Mouse (Mus musculus): ENCODE results near the gene Rnf17. TPM values are rescaled to one million over a fixed set of nuclear protein-coding genes. Genes with fewer than 3 reads are reported as not detected.

Gene Rnf17
- total RNA-seq (2022): under 1 TPM in 3 of 4 experiments, not detected in 1; 0.09 to 0.32 (median 0.29) TPM

DNA sequence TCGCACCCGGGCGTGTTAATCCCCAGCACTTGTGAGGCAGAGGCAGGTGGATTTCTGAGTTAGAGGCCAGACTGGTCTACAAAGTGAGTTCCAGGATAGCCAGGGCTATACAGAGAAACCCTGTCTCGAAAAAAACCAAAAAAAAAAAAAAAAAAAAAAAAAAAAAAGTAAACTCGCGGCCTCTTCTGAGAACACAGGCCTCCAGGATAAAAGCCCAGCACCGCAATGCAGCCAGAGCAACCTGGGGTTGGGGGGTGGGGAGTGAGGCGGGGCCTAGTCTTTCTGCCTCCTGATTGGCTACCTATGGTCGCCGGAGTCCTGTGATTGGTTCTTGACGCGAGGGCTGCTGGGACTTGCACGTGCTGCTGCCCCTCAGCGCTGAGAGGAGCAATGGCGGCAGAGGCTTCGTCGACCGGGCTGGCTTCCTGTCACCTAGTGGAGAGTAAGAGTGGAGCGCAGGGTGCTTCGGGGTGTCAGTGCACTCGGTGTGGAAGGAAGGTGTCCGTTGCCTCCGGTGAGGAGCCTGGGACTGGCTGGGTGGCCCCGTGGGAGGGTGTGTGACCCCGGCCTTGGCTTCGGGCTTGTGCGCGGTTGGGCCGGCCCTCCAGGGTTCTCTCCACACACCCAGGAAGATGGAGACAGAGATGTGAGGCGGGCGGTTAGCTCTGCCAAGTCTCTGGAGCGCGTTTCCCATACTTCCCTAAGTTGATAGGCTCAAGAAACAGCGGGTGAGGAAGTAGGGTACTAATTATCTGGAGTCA, at the start of gene Rnf17:
Rnf17 (plus strand) TSS at position 271 of the 761 bp plus-strand sequence.
- DNase-seq (ENCODE audit: low spot score in 2 of 2): no peak

DNA sequence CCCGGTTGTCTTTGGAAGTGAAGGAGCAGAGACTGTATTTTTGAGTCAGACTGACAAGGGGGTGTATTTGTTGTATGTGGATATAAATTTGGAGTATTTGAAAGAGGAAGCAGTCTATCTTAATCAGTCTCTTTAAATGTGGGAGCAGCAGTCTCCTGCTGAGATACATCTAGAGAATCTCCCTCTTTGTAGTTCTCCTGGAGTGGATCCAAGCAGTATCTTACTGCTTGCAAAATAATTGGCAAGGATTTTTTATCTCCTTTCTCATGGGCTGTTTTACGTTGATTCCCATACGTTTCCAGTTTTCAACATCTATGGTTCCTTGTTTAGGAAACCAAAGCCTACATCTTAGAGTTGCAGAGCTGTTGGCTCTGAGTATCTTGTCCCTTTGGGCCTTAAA, 47.6 kb upstream of the Rnf17 start:
- no peak for DNase-seq (ENCODE audit: low spot score in 2 of 2)

DNA sequence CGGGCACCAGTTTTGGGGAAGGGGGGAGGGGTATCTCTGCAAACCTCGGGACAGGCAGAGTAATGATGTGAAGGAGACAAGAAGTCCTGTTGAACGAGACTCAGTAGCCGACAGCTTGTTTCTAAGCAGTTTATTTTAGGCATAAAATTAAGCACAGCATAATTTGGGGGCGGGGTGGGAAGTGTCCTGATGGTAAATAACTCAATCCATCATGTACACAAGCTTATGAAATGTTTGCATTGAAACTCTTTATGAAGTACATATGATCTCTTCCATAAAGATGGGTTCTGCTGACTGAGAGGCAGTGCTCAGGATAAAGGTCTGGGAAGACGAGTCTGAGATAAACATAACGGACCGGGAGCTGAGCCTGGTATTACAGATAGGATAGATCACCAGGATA, 47.0 kb upstream of the Rnf17 start:
- DNase-seq (ENCODE audit: low spot score in 2 of 2): no peak

DNA sequence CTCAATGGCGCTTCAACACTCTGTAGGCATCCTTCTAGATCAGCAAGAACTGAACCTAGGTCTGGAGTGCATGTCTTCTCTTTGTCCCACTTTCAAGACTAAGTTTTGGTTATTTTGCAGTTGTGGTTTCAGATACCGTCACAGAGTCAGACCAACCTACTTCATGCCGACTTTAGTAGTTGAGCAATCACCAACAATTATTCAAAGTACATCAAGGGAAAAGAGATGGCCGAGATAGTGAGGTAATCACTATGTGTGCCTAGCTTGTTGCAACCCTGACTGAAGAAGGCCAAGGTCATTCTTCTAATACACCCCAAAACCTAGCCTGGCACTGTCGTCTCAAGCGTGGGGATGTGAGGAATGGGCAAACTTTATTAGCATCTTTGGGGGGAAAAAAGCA, 46.2 kb upstream of the Rnf17 start:
- no peak for DNase-seq (ENCODE audit: low spot score in 2 of 2)

DNA sequence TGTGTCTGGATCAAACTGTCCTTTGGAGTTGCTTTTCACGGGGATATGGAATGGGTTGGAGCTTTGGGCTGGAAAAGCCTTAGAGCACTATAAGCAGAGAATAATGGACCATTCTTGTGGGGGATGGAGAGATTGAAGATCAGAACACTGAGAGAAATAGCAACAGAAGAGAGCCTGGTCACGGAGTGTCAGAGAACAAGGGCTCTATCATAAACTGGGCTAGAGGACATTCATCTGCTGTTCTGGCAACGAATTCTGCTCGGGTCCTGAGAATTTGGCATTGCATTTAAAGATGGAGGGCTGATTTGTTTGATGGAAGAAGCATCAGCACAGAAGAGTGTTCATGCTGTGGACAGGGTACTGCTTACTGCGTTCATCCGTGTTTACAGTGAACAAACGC, 44.0 kb upstream of the Rnf17 start:
- no peak for DNase-seq (ENCODE audit: low spot score in 2 of 2)

DNA sequence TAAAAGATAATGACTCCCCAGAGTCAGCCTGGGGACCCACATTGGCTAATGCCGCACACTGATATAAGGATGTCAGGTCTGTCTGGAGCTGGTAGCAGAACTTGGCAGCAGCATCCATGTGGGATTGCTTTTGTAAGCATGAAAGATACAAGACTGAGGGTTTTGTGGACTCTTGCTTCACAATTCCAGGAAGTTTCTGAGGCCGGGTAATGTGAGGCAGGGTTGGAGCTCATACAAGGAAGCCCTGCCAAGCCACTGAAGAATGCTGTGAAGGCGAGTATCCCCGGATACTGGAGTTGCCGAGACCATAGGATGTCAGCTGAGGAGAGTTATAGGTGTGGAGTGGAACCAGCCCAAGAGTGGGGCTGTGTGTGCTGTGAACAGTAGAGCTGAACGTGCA, 43.2 kb upstream of the Rnf17 start:
- DNase-seq (ENCODE audit: low spot score in 2 of 2): no peak

DNA sequence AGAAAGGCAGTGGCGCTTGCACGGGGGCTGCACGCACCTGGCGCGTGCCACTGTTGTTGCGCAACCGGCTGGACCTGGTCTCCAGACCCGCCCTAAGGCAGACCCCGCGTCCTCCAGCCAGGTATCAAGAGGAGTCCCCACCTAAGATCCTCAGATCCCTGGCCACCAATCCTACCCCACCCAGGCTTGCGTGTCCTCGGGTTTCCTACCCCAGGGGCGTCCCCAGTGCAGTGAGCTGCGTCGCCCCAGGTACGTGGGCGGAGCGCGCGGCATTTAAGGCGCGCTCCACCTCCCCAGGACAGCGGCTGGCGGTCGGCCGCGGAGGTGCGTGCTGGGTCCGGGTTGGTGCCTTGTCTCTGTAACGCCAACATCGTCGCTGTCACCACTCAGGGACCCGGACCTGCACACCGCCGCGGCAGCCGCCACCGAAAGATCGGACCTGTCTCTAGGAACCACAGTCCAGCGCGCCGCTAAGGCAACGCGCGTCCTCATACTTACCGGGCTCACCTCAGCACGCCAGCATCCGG, 37.6 kb upstream of the Rnf17 start, which contains the start of gene Atp12a:
Atp12a (plus strand) TSS at position 358 of the 527 bp plus-strand sequence.
- no peak for DNase-seq (ENCODE audit: low spot score in 2 of 2)

DNA sequence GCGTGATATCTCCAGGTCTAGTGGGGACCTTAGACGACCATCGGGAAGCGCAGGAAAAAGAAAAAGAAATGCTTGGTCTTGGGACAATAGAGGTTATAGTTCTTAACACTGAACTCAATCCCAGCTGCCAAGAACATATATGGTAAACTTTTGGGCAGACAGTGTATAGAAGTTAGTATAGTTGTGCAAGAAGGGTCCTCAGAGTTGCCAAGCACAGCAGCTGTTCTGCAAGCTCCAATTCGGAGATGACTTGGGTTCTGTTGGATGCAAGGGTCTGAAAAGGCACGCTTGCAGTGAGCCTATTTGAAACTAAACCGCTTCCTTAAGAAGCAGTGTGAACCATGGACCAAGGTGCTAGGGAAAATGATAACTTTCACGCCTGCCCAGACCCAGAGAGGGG, 37.1 kb upstream of the Rnf17 start:
- DNase-seq (ENCODE audit: low spot score in 2 of 2): no peak

DNA sequence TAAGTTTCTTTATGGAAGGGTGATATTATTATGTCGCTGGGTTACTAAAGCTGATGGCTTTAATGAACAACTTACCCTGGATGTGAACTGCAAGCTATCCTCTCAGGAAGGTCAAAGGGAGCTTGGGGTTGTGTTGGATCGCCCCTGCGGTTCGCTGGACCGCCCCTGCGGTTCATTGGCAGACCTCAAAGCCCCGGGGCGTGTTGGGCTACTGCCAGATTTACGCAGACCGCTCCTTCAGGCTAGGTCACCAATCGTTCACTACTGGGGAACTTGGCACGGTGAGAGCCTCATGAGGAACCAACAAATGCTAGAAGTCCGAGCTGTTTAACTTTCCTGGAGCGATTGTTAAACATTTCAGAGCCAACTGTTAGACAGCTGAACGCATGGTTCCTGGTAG, 35.7 kb upstream of the Rnf17 start:
- DNase-seq (ENCODE audit: low spot score in 2 of 2): no peak

DNA sequence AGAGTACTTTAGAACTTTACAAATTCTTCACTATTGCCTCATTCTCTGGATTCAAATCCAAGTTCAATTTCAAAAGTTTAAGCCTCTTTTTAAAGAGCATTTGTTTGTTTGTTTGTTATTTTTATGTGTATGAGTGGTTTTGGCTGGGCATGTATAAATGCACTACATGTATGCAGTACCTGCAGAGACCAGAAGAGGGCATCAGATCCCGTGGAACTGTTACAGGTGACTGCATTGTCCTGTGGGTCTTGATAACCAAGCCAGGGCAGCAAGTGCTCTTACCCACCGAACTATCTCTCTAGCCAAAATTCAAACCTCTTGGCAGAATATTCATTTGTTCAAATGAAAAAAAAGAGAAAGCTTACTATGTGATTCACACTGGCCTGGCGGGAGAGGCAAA, 33.5 kb upstream of the Rnf17 start:
- DNase-seq (ENCODE audit: low spot score in 2 of 2): no peak

DNA sequence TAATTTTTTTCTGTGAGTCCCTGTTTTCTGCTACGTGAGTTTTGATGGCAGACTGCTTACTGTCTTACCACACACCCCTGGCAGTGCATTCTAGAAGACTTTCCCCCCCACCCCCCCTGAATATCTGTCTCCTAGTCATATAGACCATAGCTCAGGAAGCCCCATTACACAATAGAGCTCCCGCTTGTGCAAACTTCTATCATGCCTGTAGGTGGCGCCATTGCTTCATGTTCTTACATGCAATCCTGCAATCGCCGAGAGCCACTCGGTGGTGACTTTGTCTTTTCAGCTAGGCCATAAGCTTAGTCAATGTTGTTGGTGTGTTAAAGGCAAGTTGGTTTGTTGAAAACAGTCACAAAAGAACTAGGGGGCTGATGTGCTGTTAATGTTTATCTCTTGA, 26.6 kb upstream of the Rnf17 start:
- peak; percentile 37 to 50 for DNase-seq (ENCODE audit: low spot score in 2 of 2)

DNA sequence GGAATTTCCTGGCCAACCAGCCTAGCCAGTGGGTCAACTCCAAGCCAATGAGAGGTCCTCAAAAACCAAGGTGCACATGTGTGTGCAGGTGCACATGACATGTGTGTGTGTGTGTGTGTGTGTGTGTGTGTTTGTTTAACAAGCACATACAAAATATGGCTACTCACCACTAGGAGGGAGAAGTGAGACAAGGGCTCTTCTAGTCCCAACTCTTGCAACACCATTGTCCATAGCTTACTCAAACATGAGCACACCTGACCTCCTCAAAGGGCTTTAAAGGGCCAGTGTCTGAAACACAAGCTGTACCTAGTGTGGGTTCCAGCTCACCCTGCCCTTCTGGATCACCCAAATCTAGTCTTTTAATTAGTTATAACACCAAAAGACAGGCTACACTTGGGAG, 24.6 kb upstream of the Rnf17 start:
- no peak for DNase-seq (ENCODE audit: low spot score in 2 of 2)

DNA sequence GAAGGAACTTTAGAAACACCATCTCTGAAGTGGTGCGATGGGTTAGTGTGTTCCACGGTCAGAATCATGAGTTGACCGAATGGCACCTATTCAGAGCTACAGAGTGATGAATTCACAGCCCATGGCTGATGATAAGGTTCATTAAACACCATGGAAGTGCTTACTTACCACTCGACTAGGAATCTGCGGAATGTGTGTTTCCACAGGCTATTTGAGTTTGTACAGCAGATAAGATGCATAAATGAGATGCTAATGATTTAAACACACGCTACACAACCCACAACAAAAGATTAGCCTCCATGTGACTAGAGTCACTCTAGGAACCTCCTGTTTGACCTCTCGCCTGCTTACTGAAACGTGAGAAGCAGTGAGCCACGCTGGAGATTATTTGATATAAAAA, 23.0 kb upstream of the Rnf17 start:
- no peak for DNase-seq (ENCODE audit: low spot score in 2 of 2)

DNA sequence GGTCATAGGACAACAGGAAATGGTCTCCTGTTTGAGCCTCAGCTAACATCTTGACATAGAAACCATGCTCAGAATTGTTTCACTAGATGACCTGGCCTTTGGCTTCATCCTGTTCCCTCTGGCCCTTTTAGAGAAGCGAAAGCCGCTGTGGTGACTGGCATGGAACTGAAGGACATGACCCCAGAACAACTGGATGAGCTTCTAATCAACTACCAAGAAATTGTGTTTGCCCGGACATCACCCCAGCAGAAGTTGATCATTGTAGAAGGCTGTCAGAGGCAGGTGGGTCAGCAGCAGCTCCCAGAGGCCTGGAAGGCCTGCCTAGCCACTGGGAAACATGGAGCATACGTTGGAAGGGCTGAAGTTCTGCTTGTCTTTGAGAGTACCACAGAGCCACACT, 20.0 kb upstream of the Rnf17 start:
- no peak for DNase-seq (ENCODE audit: low spot score in 2 of 2)

DNA sequence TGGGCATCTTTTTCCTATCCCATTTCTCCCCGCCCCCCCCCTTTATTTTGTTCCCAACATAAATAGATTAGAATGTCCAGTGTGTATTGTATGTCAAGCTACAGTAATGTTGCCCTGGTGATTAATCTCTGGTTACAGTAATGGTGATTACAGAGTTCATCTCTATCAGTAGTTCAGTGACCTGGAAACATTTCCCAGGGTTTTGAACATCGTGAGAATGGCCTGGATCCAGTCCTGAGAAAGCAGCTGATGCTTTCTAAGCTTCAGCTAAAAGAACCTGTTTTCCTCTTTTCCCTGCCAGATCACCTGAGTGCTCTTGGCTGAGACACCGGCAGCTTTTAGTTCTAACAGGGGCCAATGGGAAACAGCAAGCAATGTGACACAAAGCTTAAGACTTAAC, 12.1 kb upstream of the Rnf17 start:
- no peak for DNase-seq (ENCODE audit: low spot score in 2 of 2)

DNA sequence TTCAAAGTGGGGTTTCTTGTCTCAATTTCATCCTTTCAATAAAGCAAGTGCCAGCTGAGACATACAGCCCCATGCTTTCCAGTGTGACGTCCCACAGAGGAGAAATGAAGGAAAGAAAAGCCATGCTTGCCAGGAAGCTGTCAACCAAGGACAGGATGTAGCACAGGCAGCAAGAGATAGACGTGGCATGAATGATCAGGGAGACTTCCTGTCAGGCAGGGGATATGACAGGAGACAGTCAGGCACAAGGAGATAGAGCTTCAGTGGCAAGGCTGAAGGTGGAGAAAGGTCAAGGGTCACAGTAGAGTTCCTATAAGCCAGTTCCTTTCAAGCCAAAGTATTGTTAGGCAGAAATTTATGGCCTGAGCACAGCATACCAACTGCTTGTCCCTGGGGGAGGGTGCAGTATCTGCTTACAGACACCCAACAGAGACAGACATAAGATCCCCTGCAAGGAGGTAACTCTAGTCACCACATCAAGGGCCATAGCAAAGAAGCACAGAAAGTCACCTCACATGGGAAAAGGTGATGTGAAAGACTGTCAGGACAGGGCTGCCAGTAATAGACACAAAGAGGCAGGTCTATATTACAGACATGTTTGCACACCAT, 8.6 kb upstream of the Rnf17 start:
- DNase-seq (ENCODE audit: low spot score in 2 of 2): no peak

DNA sequence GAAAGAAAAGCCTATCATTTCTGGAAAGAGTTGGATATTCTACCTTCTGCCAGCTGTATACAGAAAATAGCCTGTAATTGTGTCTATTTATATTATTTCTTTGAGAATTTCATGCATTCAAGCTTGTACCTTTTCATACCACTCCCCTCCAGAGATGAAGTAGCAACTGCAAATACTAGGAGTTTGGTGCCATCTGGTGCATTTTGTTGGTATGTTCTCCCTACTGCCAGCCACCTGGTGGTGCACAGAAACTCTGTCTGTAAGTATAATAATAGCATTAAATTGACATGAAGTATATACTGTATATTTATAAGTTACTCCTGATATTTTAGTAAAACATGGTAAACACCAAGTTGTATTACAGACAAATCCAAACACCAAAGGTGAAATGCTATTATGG, 4.4 kb upstream of the Rnf17 start:
- no peak for DNase-seq (ENCODE audit: low spot score in 2 of 2)

DNA sequence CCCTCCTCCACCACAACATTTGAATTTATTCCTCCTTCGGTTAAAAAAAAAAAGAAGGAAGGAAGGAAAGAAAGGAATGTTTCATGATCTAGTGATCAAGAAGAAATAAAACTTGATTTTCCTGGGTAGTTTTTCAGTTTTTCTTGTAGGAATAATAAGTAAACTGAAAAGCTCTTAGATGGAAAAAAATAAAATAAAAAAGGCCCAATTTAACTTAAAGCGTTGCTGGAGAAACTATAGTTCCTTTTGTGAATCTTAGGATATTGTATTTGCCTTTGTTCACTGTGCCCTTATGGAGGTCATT, 643 bp downstream of the Rnf17 start:
- no peak for DNase-seq (ENCODE audit: low spot score in 2 of 2)

DNA sequence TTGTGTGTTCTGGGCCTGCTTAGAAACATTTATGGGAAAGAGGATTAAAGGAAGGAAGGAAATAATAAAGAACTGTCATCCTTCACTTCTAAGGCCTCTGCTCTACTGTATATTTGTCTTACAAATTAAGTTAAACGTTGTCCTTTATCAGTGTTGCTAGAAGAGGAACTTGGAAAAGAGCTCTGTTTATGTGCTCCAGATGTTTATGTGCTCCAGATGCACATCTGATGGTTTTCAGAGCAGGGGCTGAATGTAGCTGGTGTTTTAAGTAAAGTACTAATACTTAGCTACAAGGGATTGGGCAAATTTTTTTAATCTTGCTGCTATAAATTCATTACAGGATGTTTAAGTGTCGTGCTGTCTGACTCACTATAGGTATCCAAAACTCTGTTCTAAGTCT, 59.7 kb downstream of the Rnf17 start:
- DNase-seq (ENCODE audit: low spot score in 2 of 2): no peak

DNA sequence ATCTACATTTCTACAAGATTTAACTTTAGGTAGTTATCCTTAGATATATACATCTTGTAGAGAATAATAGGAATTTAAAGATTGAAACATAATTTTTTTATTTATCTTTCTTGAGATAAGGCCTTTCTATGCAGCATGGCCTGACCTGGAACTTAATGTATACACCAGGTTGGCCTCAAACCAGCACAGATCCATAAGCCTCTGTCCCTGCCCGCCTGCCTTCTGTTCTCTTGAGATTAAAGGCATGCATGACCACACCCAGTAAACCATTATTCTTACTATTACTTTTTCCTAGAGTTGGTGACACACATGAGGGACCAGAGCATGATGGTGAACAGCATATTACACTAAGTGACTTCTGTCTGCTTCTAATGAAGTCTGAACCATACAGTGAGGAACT, 60.3 kb downstream of the Rnf17 start:
- DNase-seq (ENCODE audit: low spot score in 2 of 2): no peak

DNA sequence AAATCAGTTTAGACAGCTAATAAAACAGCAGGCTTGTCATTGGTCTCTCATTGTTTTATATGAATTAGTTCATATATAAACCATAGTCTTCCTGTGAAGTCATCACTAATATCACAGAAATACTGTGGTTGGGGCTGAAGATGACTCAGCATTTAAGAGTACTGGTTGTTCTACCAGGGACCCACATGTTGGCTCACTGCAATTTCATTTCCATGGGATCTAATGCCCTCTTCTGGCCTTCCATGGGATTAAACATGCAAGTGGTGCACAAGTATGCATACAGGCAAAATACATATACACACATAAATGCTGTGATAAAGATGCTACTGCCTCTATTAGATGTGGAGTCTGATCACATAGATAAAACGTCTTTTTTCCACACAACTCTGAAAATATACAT, 65.8 kb downstream of the Rnf17 start:
- no peak for DNase-seq (ENCODE audit: low spot score in 2 of 2)

DNA sequence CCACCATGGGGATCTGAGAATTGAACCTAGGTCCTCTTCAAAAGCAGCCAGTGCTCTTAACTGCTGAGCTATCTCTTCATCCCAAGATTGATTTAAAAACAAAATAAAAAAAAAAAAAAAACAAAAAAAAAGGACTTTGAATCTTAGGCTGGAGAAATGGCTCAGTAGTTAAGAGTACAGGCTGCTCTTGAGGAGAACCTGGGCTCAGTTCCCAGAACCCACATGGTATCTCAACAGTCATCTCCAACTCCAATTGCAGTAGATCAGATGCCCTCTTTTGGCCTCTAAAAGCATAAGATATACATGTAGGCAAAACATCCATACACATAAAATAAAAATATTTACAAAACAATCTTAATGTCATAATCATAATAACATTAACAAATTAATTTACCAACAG, 87.4 kb downstream of the Rnf17 start:
- DNase-seq (ENCODE audit: low spot score in 2 of 2): no peak

DNA sequence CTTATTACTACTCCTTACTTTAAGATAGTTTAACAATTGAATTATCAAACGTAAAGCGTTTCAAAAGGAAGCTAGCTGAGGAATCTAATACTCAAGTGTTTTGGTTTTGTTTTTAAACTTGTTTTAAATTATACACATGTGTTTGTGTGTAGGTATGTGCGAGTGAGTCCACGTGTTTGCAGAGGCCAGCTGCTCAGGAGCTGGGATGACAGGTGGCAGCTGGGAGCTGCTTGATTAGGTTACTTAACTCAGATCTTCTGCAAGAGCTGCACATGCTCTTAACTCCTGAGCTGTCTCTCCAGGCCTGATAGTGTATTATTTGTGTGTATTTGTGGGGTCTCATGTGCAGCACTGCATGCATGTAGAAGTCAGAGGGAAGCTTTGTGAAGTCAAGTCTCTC, 100.0 kb downstream of the Rnf17 start:
- DNase-seq (ENCODE audit: low spot score in 2 of 2): no peak
